Mouse (Mus musculus) lung, adult 2 months (tissue): ENCODE measurements at regions not wholly inside any gene's neighbourhood (a gene's known extent, or its start where the extent isn't known, plus 50 kb on each side); places are given as distances from the start of the nearest gene placed in this dataset.
"Not testable (repeated sequence)": the region's sequence is repeated elsewhere in the genome, so short reads cannot be mapped to it uniquely, and the experiment has no call there.

ENCODE experiments used
- DNase-seq: peaks from one replicate; pipeline ENCODE4 v3.0.0; 2022
- H3K4me1 ChIP-seq: fragments of 200-500 bp; 2 replicates; pipeline ENCODE4 v1.6.1; 2011; ENCODE audit warnings: low read length; ENCODE audit not compliant: control insufficient read depth, insufficient read depth
- H3K4me3 ChIP-seq: fragments of 200-500 bp; replicated peaks from 2 replicates; pipeline ENCODE3; 2011; ENCODE audit warnings: low read depth, mild to moderate bottlenecking, control low read depth, low read length; ENCODE audit errors: extremely low read depth
- CTCF ChIP-seq: fragments of 200-500 bp; IDR thresholded peaks from 2 replicates; pipeline ENCODE4 v1.5.1; 2011; ENCODE audit warnings: mild to moderate bottlenecking, low read length, control low read depth; ENCODE audit not compliant: insufficient read depth
- POLR2A ChIP-seq: fragments of 200-500 bp; IDR thresholded peaks from 2 replicates; pipeline ENCODE4 v1.6.1; 2011; ENCODE audit warnings: low read depth, mild to moderate bottlenecking, control low read depth, low read length, borderline replicate concordance; ENCODE audit errors: extremely low read depth
- WGBS: fragments of 180-500 bp; shearing (Covaris S2); methylation state at CpG from one replicate; pipeline ENCODE4 v1.1.7; 2018; 5-methylcytosine and 5-hydroxymethylcytosine counted together

DNA sequence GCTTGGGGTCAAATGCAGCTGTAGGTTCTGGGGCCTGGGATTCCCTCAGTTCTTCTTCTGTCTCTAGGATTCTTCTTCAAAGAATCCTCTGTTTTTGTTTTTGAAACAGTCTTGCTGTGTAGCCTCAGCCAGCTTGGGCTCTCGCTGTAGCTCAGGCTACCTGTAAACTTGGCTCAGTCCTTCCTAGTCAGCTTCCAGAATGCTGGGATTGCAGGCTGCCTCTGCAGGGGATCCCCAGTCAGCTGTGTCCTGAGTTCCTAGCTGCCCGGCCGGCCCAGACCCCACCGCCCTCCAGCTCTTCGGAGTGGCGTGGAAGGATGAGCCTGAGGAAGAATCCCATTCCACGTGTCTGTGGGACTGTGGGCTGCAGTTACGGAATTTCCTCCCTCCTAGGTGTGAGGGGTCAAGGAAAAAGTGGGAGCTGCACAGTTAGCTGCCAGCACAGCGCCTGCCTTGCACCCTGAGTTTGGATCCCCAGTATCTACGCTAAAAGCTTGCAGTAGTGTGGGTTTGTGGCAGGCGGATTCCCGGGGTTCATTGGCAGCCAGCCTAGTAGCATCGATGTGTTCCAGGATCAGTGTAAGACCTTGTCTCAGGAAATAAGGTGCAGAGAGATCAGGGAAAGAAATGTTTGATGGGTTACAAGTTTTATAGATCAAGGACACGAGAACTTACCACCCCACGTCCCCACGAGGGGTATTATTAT is 204.0 kb downstream of the Matn1 start:
- WGBS: 57% methylated on average over 16 of the region's 16 CpGs
- H3K4me1 ChIP-seq: no peaks in the 10 kb centered on the region
- no peak for DNase-seq

DNA sequence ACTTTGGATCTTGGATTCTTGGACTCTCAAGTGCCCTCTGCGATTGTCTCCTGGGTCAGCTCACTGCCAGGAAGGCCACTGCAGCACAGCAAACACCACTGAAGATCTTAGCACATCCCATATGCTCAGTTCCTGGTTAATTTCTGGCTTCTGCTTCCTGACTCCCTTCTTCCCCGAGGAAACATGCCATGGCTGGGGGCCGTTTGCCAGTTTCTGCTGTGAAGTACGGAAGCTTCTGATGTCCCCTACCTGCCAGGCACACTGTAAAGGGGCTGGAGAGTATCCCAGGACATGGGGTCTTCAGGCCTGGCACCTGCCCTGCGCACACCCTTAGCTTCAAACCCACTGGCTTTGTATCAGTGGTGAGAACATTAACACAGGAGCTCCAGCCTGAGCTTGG is 205.3 kb downstream of the Matn1 start:
- TF ChIP-seq CTCF (no peak), POLR2A (no peak)
- no peak overlapping the region for H3K4me3 ChIP-seq
- H3K4me1 ChIP-seq: no peaks in the 10 kb centered on the region
- 68% methylated on average over 5 of the region's 5 CpGs for WGBS
- no peak for DNase-seq

More for the DNA sequence above, 204.0 kb downstream of the Matn1 start:
- no peak overlapping the region for H3K4me3 ChIP-seq
- TF ChIP-seq CTCF (no peak), POLR2A (no peak)

DNA sequence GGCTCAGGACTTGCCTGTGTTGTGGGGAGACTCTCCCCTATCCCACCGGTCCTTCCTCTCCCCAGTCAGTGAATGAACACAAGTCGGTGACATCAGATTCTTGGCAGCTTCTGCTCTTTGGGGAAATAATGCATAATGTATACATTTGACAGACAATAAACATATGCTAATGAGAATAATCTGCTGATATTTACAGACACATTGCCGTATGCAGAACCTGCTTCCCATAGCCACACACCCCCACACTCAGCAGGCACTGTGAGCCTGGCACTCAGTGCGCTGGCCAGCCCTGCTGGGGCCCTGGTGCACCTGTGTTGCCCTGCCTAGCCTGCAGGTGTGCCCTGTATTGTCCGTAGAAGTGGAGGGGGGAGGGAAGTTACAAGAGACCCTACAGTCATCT is 215.5 kb downstream of the Matn1 start:
- TF ChIP-seq POLR2A: no peak
- TF ChIP-seq CTCF: no peak
- Histone ChIP-seq H3K4me1 (no peaks in the 10 kb centered on the region), H3K4me3 (no peak overlapping the region)
- WGBS: 33% methylated on average over 5 of the region's 5 CpGs
- DNase-seq: no peak

DNA sequence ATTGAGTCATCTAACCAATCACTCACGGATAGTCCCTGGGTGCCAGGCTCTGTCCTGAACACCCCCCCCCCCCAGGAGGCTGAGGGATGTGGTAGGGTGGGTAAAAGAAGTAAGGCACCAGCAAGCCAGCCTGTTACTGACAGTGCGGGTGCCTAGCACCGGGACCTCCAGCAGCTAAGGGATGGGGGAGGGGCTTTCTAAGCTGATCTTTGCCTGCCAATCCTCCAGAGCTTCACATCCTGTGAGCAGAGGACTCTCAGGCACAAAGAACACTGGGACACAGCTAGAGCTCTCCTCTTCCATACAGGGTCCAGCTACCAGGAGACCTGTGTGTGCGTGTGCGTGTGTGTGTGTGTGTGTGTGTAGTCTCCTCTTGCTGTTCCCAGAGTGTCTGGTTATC is 215.9 kb downstream of the Matn1 start:
- no peak overlapping the region for H3K4me3 ChIP-seq
- TF ChIP-seq CTCF (no peak), POLR2A (no peak)
- WGBS: 38% methylated on average over 5 of the region's 5 CpGs
- no peaks in the 10 kb centered on the region for H3K4me1 ChIP-seq
- no peak for DNase-seq

DNA sequence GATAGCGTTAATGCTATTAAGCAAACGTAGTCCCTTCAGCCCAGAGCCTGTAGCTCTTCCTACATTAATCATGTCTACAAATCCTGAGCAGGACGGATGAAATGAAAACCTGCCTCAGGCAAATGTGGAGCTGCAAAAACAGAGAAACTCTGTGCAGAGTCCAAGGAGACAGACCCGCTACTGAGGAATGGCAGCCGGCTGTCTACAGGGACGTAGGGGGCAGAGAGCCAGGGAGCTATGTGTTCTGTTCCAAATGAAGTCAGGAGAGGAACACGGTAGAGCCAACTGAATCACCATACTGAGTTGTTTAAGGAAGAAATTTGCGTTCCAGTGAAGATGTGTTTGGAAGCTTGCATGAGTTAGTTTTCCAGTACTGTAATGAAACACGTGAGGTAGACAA is 217.3 kb downstream of the Matn1 start:
- no peak overlapping the region for H3K4me3 ChIP-seq
- no peak for DNase-seq
- no peaks in the 10 kb centered on the region for H3K4me1 ChIP-seq
- no peak for TF ChIP-seq POLR2A
- no peak for TF ChIP-seq CTCF
- 65% methylated on average over 9 of the region's 9 CpGs for WGBS

DNA sequence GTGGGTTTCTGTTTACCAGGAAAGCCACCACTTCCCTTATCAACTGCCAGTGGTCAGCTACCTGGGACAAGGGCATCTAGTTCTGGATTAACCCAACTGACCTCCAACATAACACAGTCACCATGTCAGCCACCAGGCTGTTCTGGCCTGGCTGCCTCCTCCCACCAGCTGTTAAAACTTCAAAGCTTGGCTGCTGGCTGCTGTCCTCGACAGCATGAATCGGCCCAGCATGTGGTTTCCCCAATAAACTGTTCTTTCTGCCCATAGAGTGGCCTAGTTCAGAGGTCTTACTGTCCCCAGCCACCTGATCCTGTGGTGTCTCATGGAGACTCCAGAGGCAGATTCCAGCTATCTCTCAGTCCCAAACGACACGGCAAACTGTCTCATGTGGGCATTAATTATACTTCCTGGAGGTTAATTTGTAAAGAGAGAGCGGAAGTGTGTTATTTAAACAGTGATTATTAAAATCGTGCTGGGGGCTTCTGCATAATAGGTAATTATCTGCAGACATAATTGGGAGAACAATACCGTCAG is 219.7 kb downstream of the Matn1 start:
- 48% methylated on average over 7 of the region's 7 CpGs for WGBS
- H3K4me3 ChIP-seq: no peak overlapping the region
- no peak for DNase-seq
- H3K4me1 ChIP-seq: no peaks in the 10 kb centered on the region
- TF ChIP-seq POLR2A (no peak), CTCF (no peak)

DNA sequence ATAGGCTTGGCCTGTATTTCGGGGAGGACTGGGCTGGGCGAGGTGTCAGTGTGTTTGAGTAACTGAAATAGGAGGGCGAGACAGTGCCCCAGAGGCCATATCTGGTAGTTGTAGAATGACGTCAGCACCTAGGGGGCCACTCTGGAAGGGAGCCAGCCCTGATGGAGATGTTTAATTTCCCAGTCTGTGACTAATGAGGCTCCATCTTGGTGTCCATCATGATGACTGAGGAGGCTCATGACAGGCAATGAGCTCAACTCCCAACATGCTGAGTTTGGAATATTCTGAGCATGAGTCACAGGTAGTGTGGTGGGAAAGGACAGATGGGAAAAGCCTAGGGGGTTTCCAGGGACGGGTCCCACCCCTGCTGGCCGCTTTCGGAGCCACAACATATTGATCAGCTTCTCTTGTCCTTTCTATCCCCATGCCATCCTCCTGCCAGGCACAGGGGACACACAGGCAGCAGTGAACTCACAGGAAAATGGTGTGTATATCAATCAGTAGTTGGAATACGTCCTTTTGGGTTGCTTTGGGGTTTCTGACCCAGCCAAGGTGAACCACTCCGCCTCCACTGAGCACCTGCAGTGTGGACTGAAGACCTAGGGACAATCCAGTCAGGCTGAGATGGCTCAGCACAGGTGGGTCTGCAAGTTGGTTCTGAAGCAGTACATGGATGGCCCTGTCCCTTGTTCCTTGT is 222.5 kb downstream of the Matn1 start:
- Histone ChIP-seq H3K4me1 (no peaks in the 10 kb centered on the region), H3K4me3 (no peak overlapping the region)
- no peak for DNase-seq
- TF ChIP-seq POLR2A (no peak), CTCF (no peak)
- 67% methylated on average over 9 of the region's 9 CpGs for WGBS

DNA sequence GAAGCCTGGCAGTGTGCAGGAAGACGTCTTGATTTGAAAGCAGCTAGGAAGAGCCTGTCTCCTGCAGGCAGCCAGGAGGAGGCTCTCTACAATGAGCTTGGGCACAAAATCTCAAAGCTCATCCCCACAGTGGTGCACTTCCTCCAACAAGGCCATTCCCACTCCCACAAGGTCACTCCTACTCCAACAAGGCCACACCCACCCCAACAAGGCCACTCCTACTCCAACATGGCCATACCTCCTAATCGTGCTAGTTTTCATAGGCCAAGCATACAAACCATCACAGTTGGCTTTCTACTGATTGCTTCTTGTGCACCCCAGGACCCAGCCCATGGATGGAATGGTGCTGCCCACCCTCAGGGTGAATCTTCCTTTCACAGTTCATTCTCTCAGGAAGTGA is 223.7 kb downstream of the Matn1 start:
- no peak for DNase-seq
- TF ChIP-seq CTCF: no peak
- TF ChIP-seq POLR2A: no peak
- H3K4me1 ChIP-seq: no peaks in the 10 kb centered on the region
- WGBS: 82% methylated on average over 2 of the region's 2 CpGs
- H3K4me3 ChIP-seq: no peak overlapping the region

DNA sequence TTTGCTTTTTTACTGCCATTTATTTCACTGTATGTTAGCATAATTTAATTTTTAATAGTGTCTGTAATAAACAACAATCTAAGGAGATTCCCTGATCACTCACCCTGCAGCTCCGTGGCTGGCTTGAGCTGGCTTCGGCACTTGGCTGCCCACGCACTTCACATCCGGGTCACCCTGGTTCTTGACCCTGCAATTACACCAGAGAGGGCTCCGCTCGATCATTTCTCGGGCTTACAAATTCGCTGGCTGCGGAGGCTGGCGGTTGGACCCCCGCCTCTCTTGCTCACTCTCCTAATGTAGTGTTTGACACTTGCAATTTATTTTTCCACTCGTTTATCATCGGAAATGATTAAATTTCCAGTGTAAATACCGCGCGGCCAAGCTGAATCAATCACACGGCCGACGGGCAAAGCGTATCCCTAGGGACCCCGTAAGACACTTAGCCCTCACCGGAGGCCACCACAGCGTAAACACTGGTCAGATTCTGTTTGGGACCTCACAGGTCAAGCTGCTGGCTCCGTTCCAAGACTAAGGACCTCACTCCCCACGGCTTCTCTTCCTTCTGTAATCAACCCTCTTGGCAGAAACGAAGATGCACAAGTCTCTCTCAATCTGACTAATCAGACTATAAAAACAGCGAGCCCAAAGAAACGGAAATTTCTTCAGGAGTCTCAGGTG is 229.7 kb downstream of the Matn1 start:
- TF ChIP-seq CTCF (no peak), POLR2A (no peak)
- DNase-seq: no peak
- Histone ChIP-seq H3K4me3 (no peak overlapping the region), H3K4me1 (no peaks in the 10 kb centered on the region)
- WGBS: 37% methylated on average over 28 of the region's 28 CpGs

DNA sequence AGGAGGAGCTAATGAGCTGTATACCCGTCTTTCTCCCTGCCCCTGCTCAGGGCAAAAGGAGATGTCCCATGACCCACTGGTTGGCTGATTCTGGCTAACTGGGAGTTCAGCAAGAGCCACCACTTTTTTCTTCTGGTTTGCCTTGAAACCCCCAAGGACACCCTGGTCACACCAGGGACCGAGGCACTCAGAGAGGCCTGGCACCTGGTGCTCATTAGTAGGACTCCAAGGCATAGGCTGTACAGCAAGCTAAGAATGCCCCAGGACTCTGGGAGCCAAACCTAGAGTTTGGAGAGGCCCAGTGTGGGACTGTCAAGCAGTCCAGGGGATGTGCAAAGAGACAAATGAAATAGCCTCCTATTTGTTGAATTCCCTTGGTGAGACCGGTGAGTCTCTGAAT is 232.5 kb downstream of the Matn1 start:
- 49% methylated on average over 3 of the region's 3 CpGs for WGBS
- no peak for DNase-seq
- Histone ChIP-seq H3K4me1 (no peaks in the 10 kb centered on the region), H3K4me3 (no peak overlapping the region)
- no peak for TF ChIP-seq POLR2A
- no peak for TF ChIP-seq CTCF

DNA sequence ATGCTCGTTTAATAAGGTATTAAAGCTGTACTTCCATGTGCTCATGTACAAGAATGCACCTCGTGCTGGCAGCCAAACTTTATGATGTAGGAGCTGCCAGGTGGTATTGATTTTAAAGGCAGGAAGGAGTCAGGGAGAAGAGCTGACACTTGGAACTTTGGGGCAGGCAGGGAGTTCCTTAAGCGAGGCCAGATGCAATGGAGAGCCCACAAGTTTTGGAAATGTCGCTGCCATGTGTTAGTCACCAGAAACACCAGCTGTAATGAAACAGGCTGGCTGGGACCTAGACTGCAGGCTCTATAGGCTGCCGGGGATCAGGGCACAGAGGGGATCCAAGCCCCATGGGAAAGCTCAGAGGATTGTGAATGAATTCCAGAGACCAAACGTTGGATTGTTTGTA is 233.7 kb downstream of the Matn1 start:
- TF ChIP-seq POLR2A: no peak
- no peak for TF ChIP-seq CTCF
- Histone ChIP-seq H3K4me1 (no peaks in the 10 kb centered on the region), H3K4me3 (no peak overlapping the region)
- 45% methylated on average over 6 of the region's 6 CpGs for WGBS
- DNase-seq: no peak

DNA sequence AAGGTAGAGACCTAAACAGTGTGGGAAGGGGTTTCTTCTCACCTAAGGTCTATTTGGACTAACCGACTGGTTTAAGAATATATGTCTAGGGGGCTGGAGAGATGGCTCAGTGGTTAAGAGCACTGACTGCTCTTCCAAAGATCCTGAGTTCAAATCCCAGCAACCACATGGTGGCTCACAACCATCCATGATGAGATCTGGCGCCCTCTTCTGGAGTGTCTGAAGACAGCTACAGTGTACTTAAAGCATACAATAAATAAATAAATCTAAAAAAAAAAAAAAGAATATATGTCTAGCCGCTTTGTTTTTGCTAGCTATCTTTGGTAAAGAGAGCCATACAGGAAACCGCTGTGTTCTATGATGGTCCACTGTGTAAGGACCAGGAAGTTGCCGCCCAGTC is 234.5 kb downstream of the Matn1 start:
- not testable (repeated sequence) for H3K4me1 ChIP-seq, DNase-seq
- 57% methylated on average over 5 of the region's 5 CpGs for WGBS

More for the DNA sequence above, 234.5 kb downstream of the Matn1 start:
- not testable (repeated sequence) for H3K4me3 ChIP-seq
